Mouse (Mus musculus): ENCODE data around the gene Rad9b. TPM values are rescaled to one million over a fixed set of nuclear protein-coding genes. Genes with fewer than 3 reads are reported as not detected.
"Not testable (repeated sequence)": the region's sequence is repeated elsewhere in the genome, so short reads cannot be mapped to it uniquely, and the experiment has no call there.

The Rad9b gene
- polyA plus RNA-seq, 1 experiment from 2014 or later = 11.3 TPM

GRCm38 (mm10) chr5:122323523-122323922 lies 30.5 kb downstream of the Rad9b start:
- DNase-seq (ENCODE audit: low spot score) (no peak), ATAC-seq (replicated peaks; ENCODE audit: low FRiP score, low TSS enrichment, low read depth) (no peak)
- Histone ChIP-seq H3K27me3 (replicated peaks; ENCODE audit: control insufficient read depth, insufficient read depth, low read length) (no peaks in the 10 kb centered on the region), H3K4me1 (replicated peaks; ENCODE audit: control insufficient read depth, insufficient read depth, low read length) (no peaks in the 10 kb centered on the region; the same call in 1 of the 2 replicates), H3K9me3 (ENCODE audit: control insufficient read depth, low read length) (no peaks in the 10 kb centered on the region), H3K27ac (ENCODE audit: low read depth) (no peak overlapping the region), H3K4me2 (ENCODE audit: low read length) (no peak overlapping the region), H3K9ac (ENCODE audit: low read length) (no peak overlapping the region), H3K36me3 (ENCODE audit: control insufficient read depth, insufficient read depth, low read length) (peaks cover 51% of the 10 kb centered on the region), H3K4me3 (ENCODE audit: low read depth, low read length) (no peak overlapping the region)
- 82% methylated on average over 8 of the region's 8 CpGs for WGBS

- 42% methylated on average over 12 of the region's 12 CpGs for WGBS
- no peaks in the 10 kb centered on the region for H3K9me3 ChIP-seq (ENCODE audit: control insufficient read depth, low read length)
These were observed 33.7 kb downstream of the Rad9b start for GRCm38 (mm10) chr5:122320205-122320781.

GRCm38 (mm10) chr5:122319474-122320204 lies 34.4 kb downstream of the Rad9b start:
- Histone ChIP-seq H3K9ac (ENCODE audit: low read length) (no peak overlapping the region), H3K27me3 (replicated peaks; ENCODE audit: control insufficient read depth, insufficient read depth, low read length) (no peaks in the 10 kb centered on the region), H3K4me2 (ENCODE audit: low read length) (no peak overlapping the region), H3K4me1 (replicated peaks; ENCODE audit: control insufficient read depth, insufficient read depth, low read length) (no peaks in the 10 kb centered on the region; the same call in 1 of the 2 replicates), H3K9me3 (ENCODE audit: control insufficient read depth, low read length) (no peaks in the 10 kb centered on the region), H3K4me3 (ENCODE audit: low read depth, low read length) (no peak overlapping the region), H3K27ac (ENCODE audit: low read depth) (no peak overlapping the region), H3K36me3 (ENCODE audit: control insufficient read depth, insufficient read depth, low read length) (peaks cover 50% of the 10 kb centered on the region)
- 73% methylated on average over 14 of the region's 14 CpGs for WGBS
- ATAC-seq (replicated peaks; ENCODE audit: low FRiP score, low TSS enrichment, low read depth) (no peak), DNase-seq (ENCODE audit: low spot score) (no peak)

More at GRCm38 (mm10) chr5:122320205-122320781, 33.7 kb downstream of the Rad9b start:
- Histone ChIP-seq H3K27ac (ENCODE audit: low read depth) (no peak overlapping the region), H3K9ac (ENCODE audit: low read length) (no peak overlapping the region), H3K4me3 (ENCODE audit: low read depth, low read length) (no peak overlapping the region), H3K4me1 (replicated peaks; ENCODE audit: control insufficient read depth, insufficient read depth, low read length) (no peaks in the 10 kb centered on the region; the same call in 1 of the 2 replicates), H3K27me3 (replicated peaks; ENCODE audit: control insufficient read depth, insufficient read depth, low read length) (no peaks in the 10 kb centered on the region), H3K4me2 (ENCODE audit: low read length) (no peak overlapping the region), H3K36me3 (ENCODE audit: control insufficient read depth, insufficient read depth, low read length) (peaks cover 48% of the 10 kb centered on the region)
- no peak for DNase-seq (ENCODE audit: low spot score)
- ATAC-seq (replicated peaks; ENCODE audit: low FRiP score, low TSS enrichment, low read depth) = no peak

- H3K27me3 ChIP-seq (replicated peaks; ENCODE audit: control insufficient read depth, insufficient read depth, low read length); ATAC-seq (replicated peaks; ENCODE audit: low FRiP score, low TSS enrichment, low read depth); H3K9ac ChIP-seq (ENCODE audit: low read length); H3K4me2 ChIP-seq (ENCODE audit: low read length); DNase-seq (ENCODE audit: low spot score); H3K4me3 ChIP-seq (ENCODE audit: low read depth, low read length); H3K9me3 ChIP-seq (ENCODE audit: control insufficient read depth, low read length); H3K27ac ChIP-seq (ENCODE audit: low read depth); H3K4me1 ChIP-seq (replicated peaks; ENCODE audit: control insufficient read depth, insufficient read depth, low read length): not testable (repeated sequence)
- 79% methylated on average over 3 of the region's 3 CpGs for WGBS
- H3K36me3 ChIP-seq (ENCODE audit: control insufficient read depth, insufficient read depth, low read length) = peaks cover 49% of the 10 kb centered on the region
These were observed 35.1 kb downstream of the Rad9b start for GRCm38 (mm10) chr5:122318976-122319375.

- ATAC-seq (replicated peaks; ENCODE audit: low FRiP score, low TSS enrichment, low read depth) (no peak), DNase-seq (ENCODE audit: low spot score) (no peak)
- Histone ChIP-seq H3K4me3 (ENCODE audit: low read depth, low read length) (no peak overlapping the region), H3K36me3 (ENCODE audit: control insufficient read depth, insufficient read depth, low read length) (peaks cover 58% of the 10 kb centered on the region), H3K9ac (ENCODE audit: low read length) (no peak overlapping the region), H3K9me3 (ENCODE audit: control insufficient read depth, low read length) (no peaks in the 10 kb centered on the region), H3K27ac (ENCODE audit: low read depth) (no peak overlapping the region), H3K27me3 (replicated peaks; ENCODE audit: control insufficient read depth, insufficient read depth, low read length) (no peaks in the 10 kb centered on the region), H3K4me1 (replicated peaks; ENCODE audit: control insufficient read depth, insufficient read depth, low read length) (no peaks in the 10 kb centered on the region; the same call in 1 of the 2 replicates), H3K4me2 (ENCODE audit: low read length) (no peak overlapping the region)
- WGBS = 70% methylated on average over 3 of the region's 3 CpGs
These were observed 35.9 kb downstream of the Rad9b start for GRCm38 (mm10) chr5:122318100-122318499.

GRCm38 (mm10) chr5:122317329-122318045 lies 36.5 kb downstream of the Rad9b start:
- H3K9me3 ChIP-seq (ENCODE audit: control insufficient read depth, low read length) = no peaks in the 10 kb centered on the region
- H3K27ac ChIP-seq (ENCODE audit: low read depth) = no peak overlapping the region
- peaks cover 57% of the 10 kb centered on the region for H3K36me3 ChIP-seq (ENCODE audit: control insufficient read depth, insufficient read depth, low read length)
- no peaks in the 10 kb centered on the region; the same call in 1 of the 2 replicates for H3K4me1 ChIP-seq (replicated peaks; ENCODE audit: control insufficient read depth, insufficient read depth, low read length)
- no peak overlapping the region for H3K4me2 ChIP-seq (ENCODE audit: low read length)
- WGBS = 85% methylated on average over 11 of the region's 11 CpGs
- ATAC-seq (replicated peaks; ENCODE audit: low FRiP score, low TSS enrichment, low read depth) = no peak
- H3K4me3 ChIP-seq (ENCODE audit: low read depth, low read length) = no peak overlapping the region
- no peaks in the 10 kb centered on the region for H3K27me3 ChIP-seq (replicated peaks; ENCODE audit: control insufficient read depth, insufficient read depth, low read length)
- H3K9ac ChIP-seq (ENCODE audit: low read length) = no peak overlapping the region
- DNase-seq (ENCODE audit: low spot score) = no peak

GRCm38 (mm10) chr5:122314966-122315667 lies 38.9 kb downstream of the Rad9b start:
- no peaks in the 10 kb centered on the region; the same call in 1 of the 2 replicates for H3K4me1 ChIP-seq (replicated peaks; ENCODE audit: control insufficient read depth, insufficient read depth, low read length)
- no peak overlapping the region for H3K9ac ChIP-seq (ENCODE audit: low read length)
- no peaks in the 10 kb centered on the region for H3K9me3 ChIP-seq (ENCODE audit: control insufficient read depth, low read length)
- H3K27ac ChIP-seq (ENCODE audit: low read depth) = no peak overlapping the region
- no peaks in the 10 kb centered on the region for H3K27me3 ChIP-seq (replicated peaks; ENCODE audit: control insufficient read depth, insufficient read depth, low read length)
- ATAC-seq (replicated peaks; ENCODE audit: low FRiP score, low TSS enrichment, low read depth) (no peak), DNase-seq (ENCODE audit: low spot score) (no peak)
- H3K4me2 ChIP-seq (ENCODE audit: low read length) = no peak overlapping the region
- WGBS = 73% methylated on average over 20 of the region's 20 CpGs
- no peak overlapping the region for H3K4me3 ChIP-seq (ENCODE audit: low read depth, low read length)
- H3K36me3 ChIP-seq (ENCODE audit: control insufficient read depth, insufficient read depth, low read length) = peaks cover 49% of the 10 kb centered on the region

GRCm38 (mm10) chr5:122312942-122313684 lies 40.9 kb downstream of the Rad9b start:
- 86% methylated on average over 17 of the region's 17 CpGs for WGBS
- Histone ChIP-seq H3K4me2 (ENCODE audit: low read length) (no peak overlapping the region), H3K9ac (ENCODE audit: low read length) (no peak overlapping the region)

More at GRCm38 (mm10) chr5:122312942-122313684, 40.9 kb downstream of the Rad9b start:
- no peak for ATAC-seq (replicated peaks; ENCODE audit: low FRiP score, low TSS enrichment, low read depth)
- peaks cover 46% of the 10 kb centered on the region for H3K36me3 ChIP-seq (ENCODE audit: control insufficient read depth, insufficient read depth, low read length)
- H3K4me3 ChIP-seq (ENCODE audit: low read depth, low read length) = no peak overlapping the region
- DNase-seq (ENCODE audit: low spot score) = no peak
- no peak overlapping the region for H3K27ac ChIP-seq (ENCODE audit: low read depth)
- H3K27me3 ChIP-seq (replicated peaks; ENCODE audit: control insufficient read depth, insufficient read depth, low read length) = no peaks in the 10 kb centered on the region
- H3K4me1 ChIP-seq (replicated peaks; ENCODE audit: control insufficient read depth, insufficient read depth, low read length) = no peaks in the 10 kb centered on the region
- H3K9me3 ChIP-seq (ENCODE audit: control insufficient read depth, low read length) = no peaks in the 10 kb centered on the region
